Mouse (Mus musculus) cerebellum, adult 9-11 months (tissue): ENCODE measurements around the gene Shisa5.
A peak's percentile ranks its signal among the peaks of the same experiment; 100 is the strongest.

Experiments used
- DNase-seq: peaks from one replicate; pipeline ENCODE4 v3.0.0; 2022

The Shisa5 gene

GRCm38 (mm10) chr9:109055271-109056030 lies 17.1 kb downstream of the Shisa5 start:
- DNase-seq: peak; percentile 54

GRCm38 (mm10) chr9:109056081-109056690 lies 17.8 kb downstream of the Shisa5 start:
- DNase-seq: no peak

DNA sequence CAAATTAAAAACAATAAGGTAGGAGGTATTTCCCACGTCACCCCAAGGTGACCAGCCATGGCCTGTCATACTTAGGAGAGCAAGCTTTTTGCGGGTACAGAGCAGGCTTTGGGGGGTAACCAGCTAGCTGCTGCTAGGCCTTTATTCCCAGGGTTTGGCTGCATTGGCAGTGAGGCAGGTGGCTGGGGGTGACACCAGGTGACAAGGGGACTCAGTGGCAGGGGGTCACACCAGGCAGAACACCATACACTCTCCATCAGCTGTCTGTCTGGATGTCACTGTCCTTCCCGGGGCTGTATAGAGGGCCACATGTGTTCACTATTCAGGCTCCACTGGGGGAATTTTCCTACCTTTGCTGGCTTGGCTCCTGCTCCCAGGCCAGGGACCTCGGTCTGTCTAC lies 18.6 kb downstream of the Shisa5 start:
- DNase-seq: no peak

DNA sequence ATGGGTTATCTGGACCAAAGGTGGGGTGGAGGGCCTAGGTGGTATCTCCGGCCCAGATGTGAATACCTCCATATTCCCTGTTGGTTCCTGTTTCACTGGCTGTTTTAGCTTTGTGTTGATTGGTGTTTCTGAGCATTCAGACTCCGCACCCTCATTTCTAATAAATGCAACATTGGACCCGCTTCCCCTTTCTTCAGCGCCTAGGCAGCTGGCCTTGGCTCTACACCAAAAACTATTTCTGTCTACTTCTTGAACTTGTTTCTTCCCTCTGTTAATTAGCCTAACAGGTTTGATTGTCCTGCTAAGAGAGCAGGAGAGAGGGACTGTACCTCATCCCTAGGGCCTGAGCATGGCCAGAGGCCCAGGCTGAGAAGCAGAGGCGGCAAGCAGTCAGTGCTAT lies 19.2 kb downstream of the Shisa5 start:
- DNase-seq: no peak

GRCm38 (mm10) chr9:109058006-109058765 lies 19.8 kb downstream of the Shisa5 start:
- DNase-seq: no peak

GRCm38 (mm10) chr9:109059136-109059903 lies 21.0 kb downstream of the Shisa5 start, which contains the start of gene Trex1:
Gene Trex1 (minus strand): TSS chr9:109059734.
- peak; percentile 87 for DNase-seq

GRCm38 (mm10) chr9:109060184-109060897 lies 22.0 kb downstream of the Shisa5 start:
- DNase-seq: peak; percentile 53

GRCm38 (mm10) chr9:109060898-109061295 lies 22.5 kb downstream of the Shisa5 start:
- DNase-seq: no peak

DNA sequence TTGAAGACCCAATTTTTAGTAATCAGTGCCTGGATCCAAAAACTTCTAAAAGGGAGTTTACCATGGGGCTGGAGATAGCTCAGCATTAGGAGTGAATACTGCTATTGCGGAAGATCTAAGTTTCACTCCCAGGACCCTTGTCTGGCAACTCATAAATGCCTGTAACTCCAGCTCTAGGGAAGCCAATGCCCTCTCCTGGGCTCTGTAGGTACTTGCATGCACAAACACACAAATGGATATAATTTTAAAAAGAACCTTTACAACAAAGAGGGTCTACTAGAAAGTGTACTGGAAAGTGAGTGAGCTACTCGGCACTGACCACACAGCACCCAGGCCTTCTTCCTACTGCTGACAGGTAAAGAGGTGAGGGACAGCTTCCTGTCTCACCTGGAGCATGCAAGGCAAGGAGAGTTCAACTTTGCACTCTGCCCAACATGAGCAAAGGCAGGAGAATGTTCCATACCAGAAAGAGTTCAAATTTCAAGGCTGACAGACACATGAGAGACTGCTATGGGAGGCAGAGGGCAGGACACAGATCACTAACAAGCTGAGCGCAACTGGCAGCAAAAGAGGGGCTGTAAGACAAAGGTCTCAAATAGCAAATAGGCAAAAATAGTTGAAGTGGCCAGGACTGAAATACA lies 29.9 kb downstream of the Shisa5 start:
- DNase-seq: no peak

- DNase-seq: peak; percentile 93
Measured at GRCm38 (mm10) chr9:109073661-109074573, 35.6 kb downstream of the Shisa5 start, which contains the start of gene Atrip. Gene Atrip (minus strand): TSS chr9:109074124.

DNA sequence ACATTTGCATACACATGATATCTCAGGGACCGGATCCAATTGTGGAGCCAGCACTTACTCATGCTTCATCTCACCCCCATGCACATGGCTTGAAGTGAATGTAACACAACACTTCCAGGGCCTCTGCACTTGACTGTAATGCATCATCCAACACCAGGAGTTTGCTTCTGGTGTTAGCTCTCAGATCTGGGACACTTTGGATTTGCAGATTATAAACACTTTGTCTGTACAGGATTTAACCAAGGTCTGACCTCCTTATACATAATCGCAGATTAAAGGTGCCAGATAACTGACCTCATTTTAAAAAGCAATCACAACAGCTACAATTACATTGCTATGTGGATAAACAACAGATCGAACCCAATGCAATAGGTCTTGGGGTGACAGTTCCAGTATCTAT lies 42.2 kb downstream of the Shisa5 start:
- DNase-seq: no peak

DNA sequence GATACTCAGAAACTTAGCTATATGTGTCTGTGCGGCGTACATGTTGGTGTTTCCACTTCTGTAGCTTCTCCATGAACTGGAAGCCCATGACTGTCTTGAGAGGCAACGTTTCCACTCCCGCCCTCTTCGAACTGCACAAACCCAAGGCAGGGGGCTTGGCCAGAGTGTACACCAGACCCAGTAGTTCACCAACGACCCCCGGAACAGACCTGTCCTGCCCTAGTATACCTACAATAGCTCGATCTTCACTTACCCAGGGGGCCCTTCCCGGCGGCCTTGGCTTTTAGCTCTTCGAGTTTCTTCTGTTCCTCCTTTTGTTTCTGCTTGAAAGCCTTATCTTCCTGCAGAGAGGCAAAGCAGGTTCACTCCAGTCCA lies 43.4 kb downstream of the Shisa5 start:
- no peak for DNase-seq

DNA sequence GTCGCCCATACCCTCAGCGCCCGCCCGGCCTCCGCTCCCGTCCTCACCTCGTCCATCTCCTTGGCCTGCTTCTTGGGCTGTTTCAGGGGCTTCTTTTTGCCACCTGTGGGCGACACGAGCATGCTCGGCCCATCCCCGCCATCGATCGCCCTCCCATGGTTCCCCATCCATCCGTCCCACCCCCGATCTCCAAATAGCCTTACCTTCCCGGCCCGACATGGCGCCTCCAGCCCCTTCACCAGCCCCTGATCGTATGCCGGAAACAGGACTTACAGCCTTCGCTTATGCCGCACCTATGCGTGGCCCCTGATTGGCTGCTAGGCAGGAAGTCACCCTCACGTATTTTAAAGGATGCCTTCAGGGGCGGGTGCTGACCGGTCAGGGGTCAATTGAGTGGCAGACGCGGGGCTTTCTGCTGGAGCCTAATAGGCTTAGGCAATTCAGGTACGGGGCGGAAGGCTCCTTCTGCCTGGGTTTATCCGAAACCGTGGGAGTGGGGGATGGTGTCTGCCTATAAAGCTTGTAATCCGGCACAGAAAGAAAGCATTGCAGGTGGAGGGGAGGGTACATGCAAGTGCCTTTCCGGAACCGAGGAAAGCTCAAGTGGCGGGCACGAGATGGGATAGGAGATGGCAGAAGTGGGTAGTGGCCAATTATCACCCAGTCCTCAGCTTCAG lies 43.9 kb downstream of the Shisa5 start, which contains the start of the genes Ccdc51 and Tma7:
Ccdc51 (plus strand) TSS at position 370 of the 677 bp plus-strand sequence.
Tma7 (minus strand) TSS at position 464 of the 677 bp plus-strand sequence.
- DNase-seq: peak; percentile 89

DNA sequence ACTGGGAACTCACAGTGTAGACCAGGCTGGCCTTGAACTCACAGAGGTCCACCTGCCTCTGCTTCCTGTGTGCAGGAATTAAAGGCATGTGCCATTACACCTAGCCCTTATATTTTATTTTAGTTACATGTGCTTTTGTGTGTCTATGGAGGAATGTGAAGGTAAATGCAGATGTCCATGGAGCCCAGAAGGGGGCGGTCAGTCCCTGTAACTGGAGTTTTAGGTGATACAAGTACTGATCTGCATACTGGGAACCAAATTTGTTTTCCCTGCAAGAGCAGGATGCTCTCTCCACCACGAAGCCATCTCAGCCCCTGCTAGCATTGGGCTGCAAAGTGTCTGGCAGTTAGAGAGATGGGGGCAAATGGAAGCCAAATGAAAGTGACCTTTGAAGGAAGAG lies 46.6 kb downstream of the Shisa5 start:
- DNase-seq: no peak

DNA sequence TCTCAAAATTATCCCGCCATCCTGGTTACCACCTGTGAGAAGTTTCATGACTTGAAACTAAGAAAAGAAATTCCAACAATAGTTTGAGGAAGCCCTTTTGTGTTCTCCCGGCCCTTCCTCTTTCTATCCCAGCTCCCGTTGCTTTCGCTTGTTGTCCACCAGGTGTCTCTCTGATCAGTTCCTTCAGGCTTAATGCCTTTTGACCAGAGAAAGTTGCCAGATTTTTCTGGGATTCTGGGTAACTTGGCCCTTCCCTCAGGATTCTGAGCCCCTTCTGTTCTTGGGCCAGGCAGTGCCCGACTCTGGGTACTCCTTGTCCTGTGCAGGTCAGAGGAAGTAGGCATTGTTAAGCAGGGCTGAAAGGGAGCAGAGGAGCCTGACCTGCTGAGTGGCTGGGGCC lies 49.6 kb downstream of the Shisa5 start:
- peak; percentile 49 for DNase-seq

DNA sequence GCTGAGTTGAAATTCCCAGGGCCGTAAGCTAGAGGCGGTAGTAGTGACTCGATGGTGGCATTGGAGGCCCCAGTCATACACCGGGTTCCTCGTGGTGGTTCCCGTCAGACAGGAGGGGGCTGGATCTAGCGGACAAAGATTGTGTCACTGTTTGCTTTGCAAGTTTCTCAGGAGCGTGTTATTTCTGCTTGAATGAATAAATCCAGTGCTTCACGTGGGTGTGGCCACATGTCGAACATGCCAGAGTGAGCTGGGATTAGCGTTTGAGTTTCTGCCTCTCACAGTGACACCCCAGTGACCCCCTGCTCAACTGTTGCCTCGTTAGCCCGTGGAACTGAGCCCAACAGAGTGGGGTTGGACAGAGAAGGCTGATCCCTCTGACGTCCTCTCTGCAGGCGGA lies 52.1 kb downstream of the Shisa5 start:
- no peak for DNase-seq

DNA sequence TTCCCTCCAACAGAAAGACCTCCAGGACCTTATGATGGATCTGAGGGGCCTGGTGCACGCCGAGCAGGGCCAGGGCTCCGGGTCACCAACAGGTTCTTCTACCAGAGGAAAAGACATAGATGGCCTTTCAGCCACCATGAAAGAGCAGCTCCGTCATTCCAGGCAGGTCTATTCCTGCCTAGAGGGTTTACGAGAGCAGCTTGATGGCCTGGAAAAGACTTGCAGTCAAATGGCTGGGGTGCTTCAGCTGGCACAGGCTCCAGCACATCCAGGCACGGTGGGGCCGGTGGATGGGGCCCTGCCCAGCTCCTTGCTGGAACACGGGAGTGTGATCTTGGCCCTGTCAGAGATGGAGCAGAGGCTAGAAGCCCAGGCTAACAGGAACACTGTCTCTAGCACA lies 53.4 kb downstream of the Shisa5 start:
- DNase-seq: no peak

GRCm38 (mm10) chr9:109092799-109093198 lies 54.4 kb downstream of the Shisa5 start:
- DNase-seq: no peak

GRCm38 (mm10) chr9:109093786-109094552 lies 55.6 kb downstream of the Shisa5 start:
- no peak for DNase-seq
